Mouse (Mus musculus) thymus, adult 2 months (tissue): ENCODE data around the gene Ugt1a8.

Experiments
- CTCF ChIP-seq: fragments of 200-500 bp; IDR thresholded peaks from 2 replicates; pipeline ENCODE4 v1.5.1; 2012; ENCODE audit warnings: mild to moderate bottlenecking, control low read depth, low read length, moderate library complexity, borderline replicate concordance; ENCODE audit not compliant: control insufficient read depth, poor library complexity, insufficient read depth; ENCODE audit errors: extremely low read depth
- POLR2A ChIP-seq: fragments of 200-500 bp; IDR thresholded peaks from 2 replicates; pipeline ENCODE4 v1.6.1; 2012; ENCODE audit warnings: mild to moderate bottlenecking, low read length, control low read depth, moderate library complexity; ENCODE audit not compliant: control insufficient read depth, poor library complexity, insufficient read depth; ENCODE audit errors: extremely low read depth

DNA sequence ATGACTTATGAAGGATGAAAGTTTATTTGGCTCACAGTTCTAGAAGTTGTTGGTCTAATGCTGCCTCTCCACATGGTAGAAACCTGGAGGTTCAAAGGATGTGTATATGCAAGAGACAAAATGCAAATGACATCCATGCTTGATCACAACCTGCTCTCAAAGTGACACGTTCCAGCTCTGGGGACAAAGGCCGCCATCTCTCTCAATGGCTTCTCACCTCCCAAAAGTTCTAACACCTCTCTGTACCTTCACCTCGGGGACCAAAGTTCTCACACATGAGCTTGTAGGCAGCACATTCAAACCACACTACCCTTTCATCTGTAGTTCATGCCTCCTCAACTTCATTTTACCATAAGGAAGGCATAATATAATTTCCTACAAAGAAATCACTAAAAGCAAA, 130.0 kb downstream of the Ugt1a8 start:
- TF ChIP-seq POLR2A (no peak), CTCF (no peak)
